Mouse (Mus musculus): ENCODE measurements around the gene Kng1. TPM values are rescaled to one million over a fixed set of nuclear protein-coding genes. Genes with fewer than 3 reads are reported as not detected.
"Not testable (repeated sequence)": the region's sequence is repeated elsewhere in the genome, so short reads cannot be mapped to it uniquely, and the experiment has no call there.

Gene Kng1
- total RNA-seq, 2 experiments from 2014 or later = not detected

DNA sequence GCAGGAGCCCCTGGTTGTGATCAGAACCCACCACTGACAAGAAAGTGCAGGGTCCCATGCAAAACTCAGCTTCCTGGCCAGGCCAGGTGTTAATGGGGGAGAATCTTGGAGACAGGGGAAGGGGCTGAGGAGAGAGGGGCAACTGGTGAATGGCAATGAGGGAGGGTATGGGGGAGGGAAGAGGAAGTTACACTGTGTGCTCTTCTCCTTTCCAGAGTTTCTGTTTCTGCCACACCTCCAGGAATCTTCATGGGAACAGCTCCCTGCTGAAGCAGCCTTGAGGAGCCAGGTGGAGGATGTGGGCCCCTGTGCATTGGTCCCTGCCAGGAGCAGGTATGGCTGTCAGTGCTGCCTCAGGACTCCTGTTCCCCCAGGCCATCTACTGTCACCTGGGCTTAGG, 33.7 kb downstream of the Kng1 start:
- intact Hi-C loops (cut with DNase I); DNase-seq: not testable (repeated sequence)

- intact Hi-C loops (cut with DNase I) = no loop called here
- DNase-seq = no peak
Measured at GRCm38 (mm10) chr16:23093321-23093953, 35.8 kb downstream of the Kng1 start.

GRCm38 (mm10) chr16:23094136-23094535, 36.5 kb downstream of the Kng1 start:
- no peak for DNase-seq
- intact Hi-C loops (cut with DNase I) = no loop called here

GRCm38 (mm10) chr16:23095581-23095980, 37.9 kb downstream of the Kng1 start:
- intact Hi-C loops (cut with DNase I); DNase-seq: not testable (repeated sequence)

GRCm38 (mm10) chr16:23096886-23097285, 39.2 kb downstream of the Kng1 start:
- DNase-seq; intact Hi-C loops (cut with DNase I): not testable (repeated sequence)

GRCm38 (mm10) chr16:23097290-23098104, 39.8 kb downstream of the Kng1 start:
- intact Hi-C loops (cut with DNase I); DNase-seq: not testable (repeated sequence)

DNA sequence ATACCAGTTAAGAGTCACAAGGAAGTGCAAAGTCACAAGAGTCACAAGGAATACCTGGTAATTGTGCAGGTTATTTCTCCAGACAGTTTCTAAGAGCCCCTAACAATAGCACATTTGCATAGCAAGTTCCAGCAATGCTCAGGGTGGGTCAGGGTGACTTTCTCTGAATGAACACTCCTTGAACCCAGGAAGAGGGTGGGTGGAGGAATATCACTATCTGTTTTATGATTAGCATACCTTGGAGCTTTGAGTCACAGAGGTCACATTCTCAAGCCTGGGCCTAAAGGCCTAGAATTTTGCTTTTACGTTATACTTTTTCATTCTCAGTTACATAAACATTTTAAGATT, 40.4 kb downstream of the Kng1 start:
- intact Hi-C loops (cut with DNase I); DNase-seq: not testable (repeated sequence)

- intact Hi-C loops (cut with DNase I) = no loop called here
- DNase-seq = no peak
Measured at GRCm38 (mm10) chr16:23099632-23100031, 42.0 kb downstream of the Kng1 start.

GRCm38 (mm10) chr16:23100099-23100575, 42.5 kb downstream of the Kng1 start:
- intact Hi-C loops (cut with DNase I) = no loop called here
- DNase-seq = peak in 1 of 2 experiments; percentile 23

- DNase-seq = no peak
Measured at GRCm38 (mm10) chr16:23100613-23101012, 42.9 kb downstream of the Kng1 start.

GRCm38 (mm10) chr16:23102340-23103037, 44.8 kb downstream of the Kng1 start:
- no peak for DNase-seq
- intact Hi-C loops (cut with DNase I) = no loop called here

More at GRCm38 (mm10) chr16:23100613-23101012, 42.9 kb downstream of the Kng1 start:
- intact Hi-C loops (cut with DNase I) = no loop called here

DNA sequence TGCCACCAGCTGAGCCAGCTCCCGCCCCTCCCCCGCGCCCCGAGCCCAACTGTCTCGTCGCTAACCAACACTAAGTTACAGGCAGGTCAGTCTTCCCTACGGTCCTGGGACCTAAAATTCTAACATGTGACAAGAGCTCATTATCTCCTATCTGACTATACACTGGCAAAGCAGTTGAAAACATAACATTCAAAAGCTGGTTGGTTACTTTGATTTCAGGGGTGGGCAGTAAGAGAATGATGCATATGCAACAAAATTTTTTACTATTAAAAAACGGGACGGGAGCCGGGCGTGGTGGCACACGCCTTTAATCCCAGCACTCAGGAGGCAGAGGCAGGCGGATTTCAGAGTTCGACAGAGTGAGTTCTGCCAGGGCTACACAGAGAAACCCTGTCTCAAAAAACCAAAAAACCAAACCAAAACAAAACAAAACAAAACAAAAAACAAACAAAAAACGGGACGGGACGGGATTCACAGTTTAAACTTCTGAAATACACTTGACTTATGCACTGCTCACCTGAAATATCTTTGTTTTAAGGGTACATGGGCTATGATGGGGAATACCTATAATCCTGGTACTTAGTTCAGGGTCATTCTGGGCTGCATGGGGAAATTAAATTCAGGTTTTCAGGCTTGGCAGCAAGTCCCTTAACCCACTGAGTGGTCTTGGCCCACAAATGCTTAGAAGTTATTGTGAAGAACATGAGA, 45.5 kb downstream of the Kng1 start:
- intact Hi-C loops (cut with DNase I) = no loop called here
- no peak for DNase-seq

DNA sequence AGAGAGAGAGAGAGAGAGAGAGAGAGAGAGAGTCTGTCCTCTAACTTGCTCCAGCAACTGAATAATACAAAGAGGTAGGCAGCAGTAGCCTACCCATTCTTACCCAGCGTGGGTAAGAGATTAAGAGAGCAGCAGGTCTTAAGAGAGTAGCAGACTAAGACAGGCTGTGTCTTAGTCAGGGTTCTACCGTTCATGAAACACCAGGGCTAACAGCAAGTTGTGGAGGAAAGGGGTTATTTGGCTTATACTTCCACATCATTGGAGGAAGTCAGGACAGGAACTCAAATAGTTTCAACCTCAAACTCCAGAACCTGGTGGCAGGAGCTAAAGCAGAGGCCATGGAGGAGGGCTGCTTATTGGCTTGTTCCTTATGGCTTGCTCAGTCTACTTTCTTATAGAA, 46.2 kb downstream of the Kng1 start:
- no peak for DNase-seq
- intact Hi-C loops (cut with DNase I) = no loop called here

- intact Hi-C loops (cut with DNase I) = loop anchor here (5.0 kb wide), 2 partner anchors 249 to 839 kb away; partner anchors contain the start of genes Dnajb11, Tbccd1 and Tra2b
- no peak for DNase-seq
Measured at GRCm38 (mm10) chr16:23106121-23106520, 48.5 kb downstream of the Kng1 start.

- intact Hi-C loops (cut with DNase I) = loop anchor here (1.0 to 5.0 kb wide), 3 partner anchors 20 to 840 kb away; partner anchors contain the start of genes Dnajb11, Rfc4, Tbccd1 and Tra2b
- peak; percentile 93 to 98 for DNase-seq
Measured at GRCm38 (mm10) chr16:23107231-23107942, 49.7 kb downstream of the Kng1 start, which contains the start of gene Eif4a2. Gene Eif4a2 (plus strand): TSS chr16:23107444.

GRCm38 (mm10) chr16:23107946-23108759, 50.5 kb downstream of the Kng1 start:
- intact Hi-C loops (cut with DNase I) = loop anchor here (1.0 to 5.0 kb wide), 3 partner anchors 19 to 841 kb away; partner anchors contain the start of genes Dnajb11, Rfc4, Tbccd1 and Tra2b
- peak; percentile 83 to 87 for DNase-seq

GRCm38 (mm10) chr16:23108943-23109342, 51.3 kb downstream of the Kng1 start:
- DNase-seq = no peak
- intact Hi-C loops (cut with DNase I) = loop anchor here (5.0 kb wide), 2 partner anchors 252 to 842 kb away; partner anchors contain the start of genes Dnajb11, Tbccd1 and Tra2b

Measured in heart, postnatal 36 days (tissue).